Mouse (Mus musculus) cerebellum, adult 9-11 months (tissue): ENCODE measurements around the gene Aplp1.
A peak's percentile ranks its signal among the peaks of the same experiment; 100 is the strongest.

Source experiments
- DNase-seq: peaks from one replicate; pipeline ENCODE4 v3.0.0; 2022

The Aplp1 gene

DNA sequence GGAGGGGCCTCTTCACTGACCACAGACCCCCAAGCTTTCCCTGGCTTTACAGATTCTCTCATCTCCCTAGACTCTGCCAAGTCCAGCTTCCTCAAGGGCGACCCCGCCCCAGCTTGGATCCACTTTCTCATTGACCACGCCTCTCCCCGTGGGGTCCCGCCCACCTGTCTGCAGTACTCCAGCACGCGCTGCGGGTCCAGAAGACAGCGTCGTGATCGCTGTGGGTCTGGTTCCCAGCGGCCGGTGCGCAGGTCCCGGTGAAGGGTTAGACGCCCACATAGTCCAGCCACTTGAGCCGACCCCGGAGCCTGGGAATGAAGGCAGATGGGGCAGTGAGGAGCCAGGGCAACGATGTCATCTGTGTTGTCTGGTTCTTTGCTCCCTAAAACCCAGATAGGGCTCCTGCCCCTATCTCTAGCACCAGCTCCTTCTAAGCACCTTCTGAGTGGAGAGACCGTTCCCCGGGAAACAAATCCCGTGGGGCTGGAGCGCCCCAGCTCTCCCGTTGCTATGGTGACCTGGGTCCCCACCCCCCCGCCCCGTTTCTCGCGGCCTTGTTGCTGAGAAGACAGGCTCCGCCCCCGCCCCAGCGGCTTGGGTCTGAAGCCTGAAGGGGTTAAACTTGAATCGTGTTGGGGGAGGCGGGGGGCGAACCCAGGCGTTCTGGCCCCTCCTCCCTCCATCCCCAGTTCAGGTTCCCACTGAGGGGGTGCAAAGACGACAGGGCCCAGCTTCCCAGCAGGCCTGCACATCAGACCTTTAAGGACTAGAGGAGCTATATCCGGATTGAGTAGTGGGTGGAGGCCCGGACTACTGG, 973 bp downstream of the Aplp1 start:
- DNase-seq, result peak; percentile 68

DNA sequence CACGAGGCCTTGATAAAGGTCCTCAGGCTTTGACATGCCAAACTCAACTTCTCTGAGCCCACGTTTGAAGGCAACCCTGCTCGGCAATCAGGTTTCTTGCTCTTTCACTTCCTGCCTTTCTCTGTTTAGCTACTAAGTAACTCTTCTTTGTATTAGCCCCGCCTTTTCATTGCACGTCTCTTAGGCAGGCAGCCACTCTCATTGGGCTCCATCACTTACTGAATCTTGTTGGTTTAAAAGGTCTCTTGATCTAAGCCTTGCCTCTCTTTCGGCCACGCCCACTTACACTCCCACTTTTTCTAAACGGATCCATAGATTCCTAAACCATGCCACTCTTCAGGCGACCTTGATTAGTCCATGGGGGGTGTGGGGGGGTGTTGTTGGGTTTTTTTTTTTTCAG, 1.6 kb downstream of the Aplp1 start:
- no peak for DNase-seq

DNA sequence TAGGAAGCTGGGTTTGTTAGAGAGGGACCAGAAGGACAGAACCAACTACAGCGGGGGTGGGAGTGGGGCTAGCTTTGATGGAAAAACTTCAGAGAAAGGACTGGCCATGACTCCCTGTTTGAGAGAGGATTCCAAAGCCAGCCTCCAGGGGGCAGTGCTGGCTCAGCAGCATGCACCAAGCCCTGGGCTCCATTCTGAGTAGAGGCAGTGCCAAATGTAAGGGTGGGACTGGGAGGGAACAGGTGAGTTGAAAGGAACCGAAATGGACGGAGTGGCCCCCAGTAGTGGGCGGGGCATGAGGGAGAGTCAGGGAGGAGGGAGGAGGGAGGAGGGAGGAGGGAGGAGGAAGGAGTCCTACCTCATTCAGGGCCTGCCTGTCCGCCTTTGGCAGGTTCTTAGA, 4.6 kb downstream of the Aplp1 start:
- peak; percentile 66 for DNase-seq

DNA sequence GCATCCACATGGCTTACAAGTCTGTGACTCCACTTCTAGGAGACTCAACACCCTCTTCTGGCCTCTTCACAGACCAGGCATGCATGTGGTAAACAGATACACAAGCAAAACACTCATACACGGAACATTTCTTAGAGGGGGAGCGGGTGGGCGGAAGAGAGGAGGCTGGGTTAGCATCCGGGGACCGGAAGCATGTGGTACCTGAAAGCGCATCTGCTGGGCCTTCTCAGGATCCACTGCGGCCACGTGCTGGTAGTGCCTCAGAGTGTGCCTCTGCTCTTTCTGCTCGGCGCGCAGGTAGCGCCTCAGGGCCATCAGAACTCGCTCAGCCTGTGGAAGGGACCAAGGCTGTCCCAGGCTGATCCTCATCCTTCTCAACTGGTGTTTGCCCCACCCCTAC, 5.6 kb downstream of the Aplp1 start:
- no peak for DNase-seq

DNA sequence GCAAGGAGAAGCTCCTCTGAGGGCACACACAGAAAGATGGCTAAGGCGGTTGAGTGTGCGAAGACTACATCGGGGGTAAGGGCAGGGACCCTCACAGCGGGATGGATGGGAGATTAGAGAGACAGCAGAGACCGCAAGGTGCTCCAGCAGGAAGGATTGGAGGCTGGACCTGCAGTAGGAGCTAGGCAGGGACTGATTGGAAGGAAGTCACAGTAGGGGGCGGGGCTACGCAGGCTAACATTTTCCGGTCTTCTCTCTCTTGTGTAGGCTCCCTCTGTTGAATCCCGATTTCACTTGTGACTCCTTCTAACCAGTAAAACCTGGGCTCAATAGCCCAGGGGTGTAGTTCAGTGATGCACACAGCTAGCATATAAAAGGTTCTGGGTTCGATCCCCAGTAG, 8.5 kb downstream of the Aplp1 start:
- DNase-seq, result no peak

DNA sequence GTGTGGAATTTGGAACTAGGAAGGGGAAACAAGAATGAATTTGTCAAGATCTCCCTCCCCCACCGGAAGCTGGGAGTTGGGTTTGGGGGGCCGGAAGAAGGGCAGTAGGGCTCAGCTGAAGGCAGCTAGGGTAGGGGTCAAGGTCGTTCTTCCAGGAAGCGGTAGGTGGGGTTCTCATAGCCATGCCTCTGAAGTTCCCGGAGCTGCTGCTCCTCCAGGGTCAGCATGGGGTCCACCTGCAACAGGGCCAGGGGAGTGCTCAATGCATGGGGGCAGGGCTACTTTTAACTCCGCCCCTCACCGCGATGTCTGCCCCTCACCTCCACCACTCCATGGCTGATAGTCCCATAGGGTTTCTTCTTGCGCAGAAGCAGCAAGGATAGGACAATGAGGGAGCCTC, 10.2 kb downstream of the Aplp1 start:
- DNase-seq, result no peak

DNA sequence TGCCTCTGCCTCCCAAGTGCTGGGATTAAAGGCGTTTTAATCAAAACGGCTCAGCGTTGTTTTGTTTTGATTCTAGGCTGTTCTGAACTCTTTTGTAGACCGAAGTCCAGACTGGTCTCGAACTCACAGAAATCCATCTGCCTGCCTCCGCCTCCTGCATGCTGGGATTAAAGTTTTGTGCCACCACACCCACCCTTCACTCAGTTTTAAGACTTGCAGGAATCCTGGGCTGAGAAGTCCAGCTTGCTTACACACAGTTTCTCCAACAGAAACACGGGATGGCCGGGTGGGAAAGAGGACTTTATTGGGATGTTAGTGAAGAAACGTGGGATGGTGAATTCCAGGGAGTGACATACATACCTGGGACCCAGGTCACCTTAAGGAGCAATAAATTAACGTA, 10.6 kb downstream of the Aplp1 start:
- DNase-seq, result no peak

DNA sequence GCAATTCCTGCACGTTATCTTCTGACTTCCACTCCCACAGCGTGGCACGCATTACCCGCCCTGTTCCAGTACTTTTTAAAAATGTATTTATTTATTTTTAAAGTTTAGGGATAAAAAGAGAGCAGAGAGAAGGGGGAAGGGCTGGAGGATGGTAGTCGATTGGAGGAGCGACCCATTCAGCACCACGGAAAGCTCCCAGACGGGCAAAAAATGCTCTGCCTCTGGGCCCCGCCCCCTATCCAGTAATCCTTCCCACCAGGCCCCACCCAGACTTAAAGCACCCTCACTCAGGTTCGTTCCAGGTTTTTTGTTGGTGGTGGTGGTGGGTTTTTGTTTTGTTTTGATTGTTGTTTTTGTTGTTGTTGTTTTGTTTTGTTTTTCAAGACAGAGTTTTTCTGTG, 11.1 kb downstream of the Aplp1 start:
- DNase-seq, result no peak

DNA sequence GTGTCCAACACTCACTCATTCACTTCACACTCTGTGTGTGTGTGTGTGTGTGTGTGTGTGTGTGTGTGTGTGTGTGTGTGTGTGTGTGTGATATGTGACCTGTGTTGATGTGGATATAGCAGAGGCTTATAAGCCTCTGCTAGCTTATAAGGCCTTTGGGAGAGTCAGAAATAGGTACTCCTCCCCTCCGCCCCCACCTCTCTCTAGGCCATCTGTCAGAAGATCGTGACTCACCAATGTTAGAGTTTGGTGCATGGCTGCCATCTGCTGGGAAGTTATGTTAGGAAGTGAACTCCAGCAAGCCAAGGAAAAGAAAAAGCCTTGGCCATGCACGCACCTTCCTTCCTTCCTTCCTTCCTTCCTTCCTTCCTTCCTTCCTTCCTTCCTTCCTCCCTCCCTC, 13.5 kb downstream of the Aplp1 start:
- DNase-seq, result peak; percentile 94

DNA sequence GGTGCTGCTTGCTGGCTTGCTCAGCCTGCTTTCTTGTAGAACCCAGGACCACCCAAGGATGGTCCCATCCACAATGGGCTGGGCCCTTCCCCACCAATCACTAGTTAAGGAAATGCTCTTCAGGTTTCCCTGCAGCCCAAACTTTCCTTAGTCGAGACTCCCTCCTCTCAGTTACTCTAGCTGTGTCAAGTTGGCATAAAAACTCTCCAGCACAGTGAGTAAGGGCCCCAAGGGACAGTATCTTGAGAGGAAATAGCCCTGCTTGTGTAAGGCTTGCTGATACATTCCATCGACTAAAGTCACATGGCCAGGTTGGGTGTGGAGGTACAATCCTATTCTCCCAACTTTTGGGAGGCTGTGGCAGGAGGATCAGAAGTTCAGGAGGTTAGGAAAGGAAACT, 15.1 kb downstream of the Aplp1 start:
- no peak for DNase-seq

DNA sequence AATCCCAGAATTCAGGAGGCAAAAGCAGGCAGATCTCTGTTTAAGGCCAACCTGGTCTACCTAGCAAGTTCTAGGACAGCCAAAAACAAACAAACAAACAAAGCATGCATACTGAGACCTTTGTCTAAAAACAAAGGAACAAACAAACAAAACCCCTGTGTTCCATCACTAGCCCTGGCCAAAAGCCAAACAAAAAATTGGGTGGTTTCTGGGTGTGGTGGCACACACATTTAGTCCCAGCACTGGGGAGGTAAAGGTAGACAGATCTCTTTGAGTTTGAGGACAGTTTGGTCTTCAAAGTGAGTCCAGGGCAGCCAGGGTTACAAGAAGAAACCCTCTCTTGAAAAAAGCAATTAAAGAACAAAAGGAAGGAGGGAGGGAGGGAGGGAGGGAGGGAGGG, 16.0 kb downstream of the Aplp1 start:
- no peak for DNase-seq

DNA sequence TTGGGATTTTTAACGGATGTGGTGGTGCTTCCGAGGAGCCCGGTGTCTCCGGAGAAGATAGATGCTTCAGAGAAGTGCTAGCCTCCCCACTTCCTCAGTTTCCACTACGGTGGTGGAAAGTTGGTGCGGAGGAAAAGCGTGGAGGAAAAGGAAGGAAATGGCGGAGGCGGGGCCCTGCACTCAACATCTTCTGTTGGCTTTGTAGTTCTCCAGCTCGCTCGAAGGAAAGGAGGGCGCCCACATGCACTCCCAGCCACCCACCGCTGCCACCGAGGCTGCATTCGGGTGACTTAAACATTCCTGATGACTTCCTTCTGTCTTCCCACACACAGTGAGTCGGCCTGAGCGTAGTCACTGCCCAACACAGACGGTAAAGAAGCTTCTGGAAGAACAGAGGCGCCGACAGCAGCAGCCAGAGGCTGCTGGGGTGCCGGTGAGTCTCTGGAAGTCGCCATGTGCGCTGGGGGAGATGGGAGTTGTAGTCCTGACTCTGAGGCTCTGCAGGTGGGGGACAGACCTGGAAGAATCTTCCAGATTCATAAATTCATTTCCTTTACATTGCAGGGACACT, 22.2 kb downstream of the Aplp1 start:
- DNase-seq, result no peak

DNA sequence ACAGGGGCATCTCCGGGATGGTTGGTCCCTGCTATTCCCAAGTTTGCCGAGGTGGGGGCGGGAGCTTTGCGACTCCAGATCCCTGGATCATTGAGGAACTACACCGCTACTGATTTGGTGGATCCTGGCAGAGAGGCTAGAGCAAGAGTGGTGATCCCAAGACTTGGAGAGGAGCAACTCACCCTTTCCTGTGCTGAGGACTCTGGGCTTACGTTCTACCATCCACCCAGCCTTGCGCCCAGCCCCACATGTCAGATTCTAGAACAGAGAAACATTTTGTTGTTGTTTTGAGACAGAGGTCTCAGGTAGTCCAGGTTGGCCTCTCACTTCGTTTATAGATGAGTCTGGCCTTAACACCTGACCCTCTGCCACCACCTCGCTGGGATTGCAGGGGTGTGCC, 22.8 kb downstream of the Aplp1 start:
- DNase-seq, result no peak

DNA sequence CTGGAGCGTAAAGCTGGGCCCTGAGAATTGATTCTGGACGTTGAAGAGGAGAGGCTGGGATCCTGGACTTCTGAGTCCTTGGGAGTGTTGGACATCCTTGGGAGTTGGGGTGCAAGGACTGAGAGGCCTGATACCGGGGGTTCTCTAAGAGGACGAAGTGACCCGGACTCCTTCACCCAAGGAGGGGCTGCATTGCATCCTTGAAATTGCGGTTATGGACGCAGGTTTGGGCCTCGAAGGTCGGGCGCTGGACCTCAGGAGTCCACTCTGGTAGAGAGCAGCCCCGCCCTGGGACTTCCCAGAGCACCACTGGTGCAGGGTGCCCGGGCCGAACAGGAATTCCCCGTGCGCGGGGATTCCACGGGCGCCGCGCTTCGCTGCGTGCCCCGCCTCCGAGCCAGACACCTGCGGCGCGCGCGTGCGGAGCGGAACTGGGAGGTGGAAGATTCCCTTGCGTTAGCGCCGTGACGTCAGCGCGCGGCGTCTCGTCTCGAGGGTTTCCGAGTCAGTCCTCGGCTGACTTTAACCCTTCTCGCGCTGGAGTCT, 23.4 kb downstream of the Aplp1 start:
- DNase-seq, result peak; percentile 93

DNA sequence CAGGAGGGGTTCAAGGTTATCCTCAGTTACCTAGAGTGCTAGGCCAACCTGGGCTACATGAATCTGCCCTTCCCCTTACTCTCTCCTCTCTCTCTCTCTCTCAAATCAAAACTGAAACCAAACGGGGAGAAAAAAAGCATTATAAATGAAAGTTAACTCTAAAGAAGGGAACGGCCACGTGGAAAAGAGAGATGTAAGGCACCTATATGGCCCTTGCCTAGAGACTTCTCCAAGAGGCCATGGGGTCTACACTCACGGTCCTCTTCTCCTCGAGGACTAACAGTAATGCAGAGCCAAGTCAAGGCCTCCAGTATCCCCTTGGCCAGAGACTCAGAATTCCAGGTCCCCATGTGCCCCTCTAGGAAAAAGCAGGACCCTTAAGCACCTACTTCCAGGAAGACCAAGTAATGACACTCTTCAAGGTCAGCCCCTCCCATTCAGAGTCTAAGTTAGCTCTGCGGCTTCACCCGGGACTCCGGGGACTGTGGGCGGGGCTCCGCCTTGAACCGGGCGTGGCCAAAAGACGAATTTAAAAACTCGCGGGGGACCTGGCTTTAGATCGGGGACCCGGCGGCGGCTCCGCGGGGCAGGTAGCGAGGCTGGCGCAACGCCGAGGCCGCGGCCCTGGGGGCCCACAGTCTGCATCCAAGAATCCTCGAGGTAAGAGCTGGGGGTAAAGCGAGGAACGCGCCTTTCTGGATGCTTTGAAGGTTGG, 24.0 kb downstream of the Aplp1 start, which contains the start of gene Nfkbid:
Gene Nfkbid, plus strand, starts transcription at position 558 of the 715 bp plus-strand sequence.
- DNase-seq, result peak; percentile 78

DNA sequence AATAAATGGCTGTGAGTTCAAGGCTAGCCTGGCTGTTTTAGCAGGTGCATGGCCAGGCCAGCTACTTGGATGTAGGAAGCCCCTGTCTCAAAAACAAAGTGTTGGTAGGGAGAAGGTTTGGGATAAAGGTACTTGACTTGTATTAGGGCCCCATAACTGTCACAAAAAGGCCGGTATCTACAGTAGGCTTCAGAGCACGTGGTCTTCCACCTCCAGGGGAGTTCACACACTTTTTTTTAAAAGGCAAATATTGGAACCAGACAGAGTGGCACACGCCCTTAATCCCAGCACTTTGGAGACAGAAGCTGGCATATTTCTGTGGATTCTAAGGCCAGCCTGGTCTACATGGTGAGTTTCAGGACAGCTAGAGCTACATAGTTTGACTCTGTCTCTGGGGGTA, 24.7 kb downstream of the Aplp1 start:
- DNase-seq, result no peak

DNA sequence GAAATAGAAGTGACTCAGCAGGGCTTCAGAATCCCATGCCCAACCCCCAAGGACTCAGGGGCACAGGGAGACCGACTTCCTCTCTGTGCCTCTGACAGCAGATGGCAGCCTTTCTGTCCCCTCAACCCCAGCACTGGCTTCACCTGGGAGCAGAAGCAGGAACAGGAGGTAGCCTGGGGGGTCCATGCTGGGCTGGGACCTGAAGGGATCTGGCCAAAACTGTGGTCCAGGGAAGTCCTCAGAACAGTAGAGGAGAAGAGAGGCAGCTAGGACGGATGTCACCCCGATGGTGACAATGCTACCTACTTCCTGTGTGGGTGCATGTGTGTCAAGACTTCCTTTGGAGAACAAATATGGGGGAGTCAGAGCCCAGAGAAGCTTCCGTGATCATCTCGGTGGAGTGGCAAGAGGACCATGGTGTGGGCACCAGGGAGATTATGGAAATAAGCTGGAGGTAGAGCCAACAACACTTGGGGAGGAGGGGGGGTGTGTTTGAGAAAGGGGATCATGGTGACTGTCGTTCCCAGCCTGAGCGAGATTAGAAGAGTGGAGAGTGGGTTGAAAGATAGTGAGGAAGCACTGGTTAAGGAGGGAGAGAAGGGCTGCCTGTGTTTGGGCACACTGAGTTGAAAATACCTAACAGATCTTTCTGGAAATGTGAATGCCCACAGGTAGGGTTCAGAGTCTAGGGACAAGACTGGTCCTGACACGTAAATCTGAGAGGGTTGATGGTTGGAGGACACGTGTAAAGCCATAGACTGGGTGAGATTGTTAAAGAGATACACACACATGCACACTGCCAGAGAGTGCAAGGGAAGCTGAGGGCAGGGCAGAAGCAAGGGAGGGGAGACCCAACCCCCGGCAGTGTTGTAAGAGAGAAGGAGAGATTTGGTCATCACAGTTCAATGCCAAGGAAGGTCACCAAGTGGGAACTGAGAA, 25.5 kb downstream of the Aplp1 start, which contains the start of gene Hcst:
Gene Hcst, minus strand, starts transcription at position 294 of the 939 bp plus-strand sequence.
- DNase-seq, result no peak

DNA sequence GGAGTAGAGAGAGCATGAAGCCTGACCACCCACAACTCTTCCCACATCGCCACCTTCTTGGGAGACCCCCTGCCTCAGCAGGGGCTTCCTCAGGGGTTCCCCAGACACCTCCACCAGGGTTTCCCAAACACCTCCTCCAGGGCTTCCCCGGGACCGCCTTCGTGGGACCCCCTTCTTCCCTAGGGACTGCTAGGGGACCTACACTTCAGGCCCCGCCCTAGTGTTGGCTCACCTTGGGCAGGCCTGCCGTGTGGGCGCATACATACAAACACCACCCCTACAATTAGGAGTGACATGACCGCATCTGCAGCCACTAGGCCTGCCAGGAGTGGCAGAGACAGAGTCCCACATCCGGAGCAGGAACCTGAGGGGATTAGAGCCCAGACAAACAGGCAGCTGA, 27.5 kb downstream of the Aplp1 start:
- no peak for DNase-seq

DNA sequence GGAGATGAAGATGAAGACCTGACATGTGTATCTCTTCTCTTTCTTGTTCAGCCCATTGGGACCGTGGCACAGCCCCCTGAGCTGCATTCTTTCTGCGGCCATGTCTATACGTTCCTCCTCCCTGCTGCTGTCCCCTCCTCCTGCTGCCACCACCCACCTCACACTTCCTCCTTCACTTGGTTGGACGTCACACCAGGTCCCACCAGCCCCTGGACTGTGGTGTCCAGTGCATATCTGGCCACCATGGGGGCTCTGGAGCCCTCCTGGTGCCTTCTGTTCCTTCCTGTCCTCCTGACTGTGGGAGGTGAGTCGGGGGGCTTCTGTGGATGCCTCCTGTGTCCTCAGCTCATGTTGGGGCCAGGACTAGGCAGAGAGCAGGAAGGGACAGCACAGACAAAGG, 31.7 kb downstream of the Aplp1 start, which contains the start of gene Tyrobp:
Gene Tyrobp, plus strand, starts transcription at position 165 of the 400 bp plus-strand sequence.
- DNase-seq, result no peak

DNA sequence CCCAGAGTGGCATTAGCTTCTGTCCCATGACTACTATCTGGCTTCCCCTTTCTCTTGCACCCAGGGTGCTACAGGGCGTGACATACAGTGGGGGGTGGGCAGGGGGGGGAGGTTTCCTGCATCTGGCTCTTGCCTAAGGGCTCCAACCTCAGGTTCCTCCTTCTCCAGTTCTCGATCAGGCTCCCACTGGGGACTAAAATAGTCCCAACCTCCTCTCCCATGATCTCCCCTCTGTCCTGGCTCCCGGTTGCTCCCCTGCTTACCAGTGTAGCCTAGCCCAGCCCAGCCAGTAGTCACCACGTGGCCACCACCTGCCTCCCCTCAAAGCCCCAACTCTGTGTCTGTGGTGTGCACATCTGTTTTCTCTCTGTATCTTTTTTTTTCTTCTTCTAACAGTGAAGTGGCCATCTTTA, 32.6 kb downstream of the Aplp1 start:
- no peak for DNase-seq

DNA sequence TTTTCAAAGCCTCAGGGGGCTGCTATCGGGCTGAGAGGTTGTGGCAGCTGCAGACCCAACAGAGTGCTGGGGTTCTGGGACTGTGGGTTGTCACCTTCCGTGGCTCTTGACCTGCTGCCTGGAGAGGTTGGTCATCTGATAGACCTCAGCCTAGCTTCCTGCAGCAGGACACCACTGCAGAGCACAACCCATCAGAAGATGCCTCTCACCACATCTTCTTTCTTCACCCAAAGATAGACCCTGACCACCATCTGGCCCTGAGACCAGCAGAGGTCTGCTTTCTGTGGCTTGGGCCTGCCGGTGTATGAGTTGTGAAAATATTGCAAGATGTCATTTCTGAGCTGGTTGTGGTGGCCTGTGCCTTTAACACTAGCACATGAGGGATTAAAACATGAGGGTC, 34.3 kb downstream of the Aplp1 start:
- no peak for DNase-seq

DNA sequence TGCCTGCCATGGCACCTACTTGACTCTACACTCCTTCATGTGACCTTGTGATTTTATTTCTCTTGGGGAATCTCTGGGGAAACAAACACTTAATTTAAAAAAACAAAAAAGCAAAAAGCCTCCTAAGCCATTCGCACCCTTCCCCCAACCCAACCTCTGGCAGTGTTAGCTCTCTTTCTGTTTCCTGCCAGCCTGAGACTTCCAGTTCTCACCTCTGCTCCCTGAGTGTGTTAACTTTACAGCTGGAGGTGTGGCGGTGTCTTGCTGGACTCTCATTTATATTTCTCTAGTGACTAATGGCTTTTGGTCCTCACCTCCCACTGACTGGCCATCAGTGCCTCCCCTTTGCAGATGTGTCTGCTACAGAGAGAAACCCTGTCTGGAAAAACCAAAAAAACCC, 35.5 kb downstream of the Aplp1 start:
- no peak for DNase-seq
